Mouse (Mus musculus) layer of hippocampus, adult 9-10 months (tissue): ENCODE results near the gene Gm20489.

Source experiments
- DNase-seq: peaks from one replicate; pipeline ENCODE4 v3.0.0; 2022; ENCODE audit warnings: low spot score

The Gm20489 gene

GRCm38 (mm10) chrX:101260441-101261325 lies 8.1 kb downstream of the Gm20489 start:
- no peak for DNase-seq

GRCm38 (mm10) chrX:101256603-101257002 lies 12.2 kb downstream of the Gm20489 start:
- DNase-seq = no peak

GRCm38 (mm10) chrX:101254740-101255139 lies 14.1 kb downstream of the Gm20489 start:
- no peak for DNase-seq

GRCm38 (mm10) chrX:101253952-101254729 lies 14.7 kb downstream of the Gm20489 start, which contains the start of gene Foxo4:
Foxo4 (plus strand) TSS chrX:101254528.
- DNase-seq = peak; percentile 71

- DNase-seq = no peak
These were observed 23.8 kb downstream of the Gm20489 start for GRCm38 (mm10) chrX:101245011-101245410.

GRCm38 (mm10) chrX:101222796-101223162 lies 46.0 kb downstream of the Gm20489 start:
- no peak for DNase-seq

GRCm38 (mm10) chrX:101221834-101222795 lies 46.7 kb downstream of the Gm20489 start, which contains the start of gene Snx12:
Snx12 (minus strand) TSS chrX:101222563.
- peak; percentile 95 for DNase-seq
